Mouse (Mus musculus): Measurements from ENCODE around the gene Olfr1423.

GRCm38 (mm10) chr19:11995722-11996448 lies 45.2 kb downstream of the Olfr1423 start:
- TF ChIP-seq CTCF (IDR thresholded peaks at IDR 0.05; ENCODE audit: control insufficient read depth, insufficient read depth, insufficient read length) (no peak), MAX (IDR thresholded peaks at IDR 0.05) (no peak)
